Mouse (Mus musculus) testis, adult 2 months (tissue): ENCODE data around the gene Gm6812. TPM values are rescaled to one million over a fixed set of nuclear protein-coding genes. Genes with fewer than 3 reads are reported as not detected.
"Not testable (repeated sequence)": the region's sequence is repeated elsewhere in the genome, so short reads cannot be mapped to it uniquely, and the experiment has no call there.

ENCODE experiments used
- H3K27ac ChIP-seq: fragments of 200-500 bp; 2 replicates; pipeline ENCODE4 v1.5.1; 2012; ENCODE audit warnings: low read depth, low read length; ENCODE audit not compliant: control insufficient read depth, insufficient read depth
- H3K27me3 ChIP-seq: fragments of 200-500 bp; 2 replicates; pipeline ENCODE4 v1.6.1; 2012; ENCODE audit warnings: mild to moderate bottlenecking, low read length, moderate library complexity; ENCODE audit not compliant: control insufficient read depth, insufficient read depth
- H3K36me3 ChIP-seq: fragments of 200-500 bp; 2 replicates; pipeline ENCODE4 v1.6.1; 2012; ENCODE audit warnings: mild to moderate bottlenecking, low read length; ENCODE audit not compliant: control insufficient read depth, insufficient read depth
- H3K4me1 ChIP-seq: fragments of 200-500 bp; 2 replicates; pipeline ENCODE4 v1.6.1; 2012; ENCODE audit warnings: low read length; ENCODE audit not compliant: control insufficient read depth, insufficient read depth
- H3K4me3 ChIP-seq: fragments of 200-500 bp; 2 replicates; pipeline ENCODE4 v1.5.1; 2012; ENCODE audit warnings: low read depth, mild to moderate bottlenecking, low read length, moderate library complexity, mixed read lengths; ENCODE audit not compliant: control insufficient read depth
- CTCF ChIP-seq: fragments of 200-500 bp; IDR thresholded peaks from 2 replicates; pipeline ENCODE4 v1.5.1; 2012; ENCODE audit warnings: low read depth, mild to moderate bottlenecking, inconsistent platforms, low read length, moderate library complexity; ENCODE audit not compliant: control insufficient read depth, insufficient read depth, insufficient replicate concordance
- POLR2A ChIP-seq: fragments of 200-500 bp; IDR thresholded peaks from 2 replicates; pipeline ENCODE4 v1.6.1; 2012; ENCODE audit warnings: low read depth, mild to moderate bottlenecking, inconsistent platforms, low read length, moderate library complexity; ENCODE audit not compliant: control insufficient read depth
- polyA plus RNA-seq: library from polyadenylated mRNA; depleted of rRNA; stranded (reverse); fragments of >200 nt; gene quantifications from 2 replicates; pipeline ENCODE4 v1.2.3, GENCODE M21; 2012; rRNA removed

Gene Gm6812
- polyA plus RNA-seq: 27.1 and 28.4 TPM in 2 replicates

GRCm38 (mm10) chrX:68892953-68893352, at the start of gene Gm6812:
Gene Gm6812 (minus strand): TSS chrX:68893053.
- H3K27ac ChIP-seq: peak within 1 kb of the TSS; percentile 39; the same call in 1 of the 2 replicates
- H3K27me3 ChIP-seq, H3K36me3 ChIP-seq, H3K4me1 ChIP-seq: not testable (repeated sequence)
- peak within 1 kb of the TSS; percentile 22; the same call in 1 of the 2 replicates for H3K4me3 ChIP-seq

- Histone ChIP-seq H3K27ac (no peak overlapping the region), H3K4me1 (no peaks in the 10 kb centered on the region), H3K36me3 (no peaks in the 10 kb centered on the region), H3K4me3 (no peak overlapping the region), H3K27me3 (no peaks in the 10 kb centered on the region)
- TF ChIP-seq POLR2A (no peak), CTCF (no peak)
Measured at GRCm38 (mm10) chrX:68865145-68865544, 27.7 kb downstream of the Gm6812 start.

Other genes starting within 250 kb of the Gm6812 start
- gene Fmr1, start 214.5 kb downstream of the Gm6812 start, polyA plus RNA-seq: 3.8 and 5.1 TPM in 2 replicates
- 26.7 and 43.3 TPM in 2 replicates for gene Fmr1nb, start 131.2 kb downstream of the Gm6812 start, polyA plus RNA-seq
- gene Gm14698, start 72.0 kb downstream of the Gm6812 start, polyA plus RNA-seq: 1.7 and 3.1 TPM in 2 replicates